Mouse (Mus musculus): ENCODE measurements at regions not wholly inside any gene's neighbourhood (a gene's known extent, or its start where the extent isn't known, plus 50 kb on each side); places are given as distances from the start of the nearest gene placed in this dataset.

- no peak for TF ChIP-seq CTCF (IDR thresholded peaks at IDR 0.05; ENCODE audit: low read depth)
- no peak for TF ChIP-seq EP300 (IDR thresholded peaks at IDR 0.05; ENCODE audit: low read depth)
These were observed 1051.3 kb upstream of the Zeb2 start for GRCm38 (mm10) chr2:46168488-46168887.
